Mouse (Mus musculus): ENCODE measurements at regions not wholly inside any gene's neighbourhood (a gene's known extent, or its start where the extent isn't known, plus 50 kb on each side); places are given as distances from the start of the nearest gene placed in this dataset.

DNA sequence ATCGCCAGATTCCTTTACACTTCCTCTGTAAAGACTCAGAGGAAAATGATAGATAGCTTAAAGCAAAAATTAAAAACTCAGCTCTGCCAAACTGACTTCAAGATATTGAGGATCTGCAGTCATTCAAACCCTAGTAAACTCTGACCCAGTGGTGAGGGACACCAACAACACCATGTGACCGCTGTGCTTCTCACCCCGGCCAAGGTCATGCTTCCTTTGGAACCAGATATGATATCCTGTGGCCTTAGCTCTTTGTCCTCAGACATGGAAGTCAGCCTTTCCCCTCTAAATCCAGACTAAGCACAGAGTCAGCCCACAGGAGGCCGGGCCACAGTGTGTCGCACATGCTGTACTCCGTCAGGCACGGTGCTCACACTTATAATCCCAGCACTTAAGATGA is 86.3 kb upstream of the Cnksr3 start:
- Histone ChIP-seq H3K27ac (no peak overlapping the region), H3K4me1 (replicated peaks) (no peaks in the 10 kb centered on the region), H3K9me3 (replicated peaks) (no peaks in the 10 kb centered on the region), H3K4me3 (replicated peaks) (no peak overlapping the region), H3K27me3 (no peaks in the 10 kb centered on the region), H3K9ac (no peak overlapping the region), H3K36me3 (no peaks in the 10 kb centered on the region), H3K4me2 (no peak overlapping the region)
- WGBS (ENCODE audit: insufficient replicate concordance): 71% methylated on average over 7 of the region's 7 CpGs
- no peak for DNase-seq
- peak; percentile 31; the same call in 1 of the 2 replicates for ATAC-seq (ENCODE audit: low read depth)

DNA sequence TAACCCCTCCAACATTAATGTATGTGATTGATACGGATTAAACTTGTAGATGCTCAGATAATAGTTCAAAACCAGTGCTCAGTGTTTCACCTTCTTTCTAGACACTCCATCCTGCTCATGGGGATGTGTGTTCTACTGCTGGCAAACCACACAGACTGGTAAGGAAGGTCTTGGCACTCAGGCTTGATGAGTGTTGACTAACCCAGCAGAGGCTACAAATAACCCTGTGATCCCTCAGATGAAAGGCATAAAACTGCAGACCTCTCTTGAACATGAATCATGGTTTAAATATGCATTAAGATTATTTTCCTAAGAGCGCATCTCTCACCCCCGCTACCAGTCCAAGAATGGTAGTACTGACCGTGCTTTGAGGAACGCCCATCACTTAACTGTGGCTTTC is 83.9 kb upstream of the Cnksr3 start:
- no peaks in the 10 kb centered on the region for H3K27me3 ChIP-seq
- no peaks in the 10 kb centered on the region for H3K36me3 ChIP-seq
- WGBS (ENCODE audit: insufficient replicate concordance): 75% methylated on average over 5 of the region's 5 CpGs
- H3K27ac ChIP-seq: no peak overlapping the region
- H3K4me3 ChIP-seq (replicated peaks): no peak overlapping the region
- H3K9me3 ChIP-seq (replicated peaks): no peaks in the 10 kb centered on the region
- H3K4me1 ChIP-seq (replicated peaks): no peaks in the 10 kb centered on the region
- ATAC-seq (ENCODE audit: low read depth) (no peak), DNase-seq (no peak)
- H3K4me2 ChIP-seq: no peak overlapping the region
- no peak overlapping the region for H3K9ac ChIP-seq

DNA sequence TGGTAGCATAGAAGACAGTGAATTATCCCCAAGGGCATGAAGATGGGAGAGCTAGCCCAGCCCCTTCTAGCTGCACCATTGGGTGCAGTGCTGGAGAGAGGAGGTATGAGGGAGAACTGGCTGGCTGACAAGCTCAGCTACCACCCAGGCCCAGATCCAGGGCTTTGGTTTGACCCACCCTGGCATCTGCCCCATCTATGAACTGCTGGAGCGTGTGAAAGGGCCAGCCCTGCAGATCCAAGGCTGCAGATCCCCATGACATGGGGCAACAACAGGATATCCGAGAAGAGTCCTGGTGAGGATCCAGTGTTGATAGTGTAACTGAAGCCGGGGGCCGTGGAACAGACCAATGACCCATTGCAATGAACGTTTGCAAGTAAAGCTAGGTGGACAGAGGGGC is 81.2 kb upstream of the Cnksr3 start:
- H3K27ac ChIP-seq: no peak overlapping the region
- H3K4me1 ChIP-seq (replicated peaks): no peaks in the 10 kb centered on the region
- H3K9ac ChIP-seq: no peak overlapping the region
- ATAC-seq (ENCODE audit: low read depth) (no peak), DNase-seq (no peak)
- H3K9me3 ChIP-seq (replicated peaks): no peaks in the 10 kb centered on the region
- no peaks in the 10 kb centered on the region for H3K27me3 ChIP-seq
- H3K4me2 ChIP-seq: no peak overlapping the region
- no peak overlapping the region for H3K4me3 ChIP-seq (replicated peaks)
- WGBS (ENCODE audit: insufficient replicate concordance): 55% methylated on average over 5 of the region's 5 CpGs
- H3K36me3 ChIP-seq: no peaks in the 10 kb centered on the region

DNA sequence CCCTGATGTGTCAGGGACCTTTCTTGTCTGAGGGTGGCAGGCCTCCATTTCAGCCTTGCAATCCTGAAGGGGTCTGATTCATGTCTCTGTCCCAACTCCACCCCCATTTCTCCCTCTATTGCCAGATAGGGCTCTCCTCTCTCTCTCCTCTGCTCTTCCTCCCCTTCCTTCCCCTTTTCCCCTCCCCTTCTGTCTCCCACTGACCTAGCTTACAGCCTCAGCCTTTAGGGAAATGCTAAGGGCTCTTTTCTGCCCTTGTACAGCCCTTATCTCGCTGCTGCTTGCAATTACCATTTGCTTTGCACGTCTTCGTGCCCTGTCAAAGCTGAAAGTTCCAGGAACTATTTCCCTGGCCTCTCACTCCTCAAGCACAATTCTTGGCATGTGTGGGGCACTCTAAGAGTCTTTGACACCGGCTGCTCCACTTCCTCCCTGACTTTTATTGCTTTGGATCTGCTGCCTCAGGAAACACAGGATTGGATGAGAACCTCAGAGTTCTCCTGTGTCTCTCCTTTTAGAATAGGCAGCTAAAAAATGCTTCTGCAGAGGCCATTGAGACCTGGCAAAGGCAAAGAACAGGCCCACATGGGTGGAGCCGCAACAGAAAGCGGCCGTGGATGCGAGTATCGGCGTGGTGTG is 77.9 kb upstream of the Cnksr3 start:
- Histone ChIP-seq H3K9me3 (replicated peaks) (no peaks in the 10 kb centered on the region), H3K36me3 (no peaks in the 10 kb centered on the region), H3K9ac (no peak overlapping the region), H3K4me1 (replicated peaks) (no peaks in the 10 kb centered on the region), H3K4me3 (replicated peaks) (no peak overlapping the region), H3K4me2 (no peak overlapping the region), H3K27me3 (no peaks in the 10 kb centered on the region), H3K27ac (no peak overlapping the region)
- DNase-seq (no peak), ATAC-seq (ENCODE audit: low read depth) (no peak)
- 53% methylated on average over 10 of the region's 10 CpGs for WGBS (ENCODE audit: insufficient replicate concordance)

DNA sequence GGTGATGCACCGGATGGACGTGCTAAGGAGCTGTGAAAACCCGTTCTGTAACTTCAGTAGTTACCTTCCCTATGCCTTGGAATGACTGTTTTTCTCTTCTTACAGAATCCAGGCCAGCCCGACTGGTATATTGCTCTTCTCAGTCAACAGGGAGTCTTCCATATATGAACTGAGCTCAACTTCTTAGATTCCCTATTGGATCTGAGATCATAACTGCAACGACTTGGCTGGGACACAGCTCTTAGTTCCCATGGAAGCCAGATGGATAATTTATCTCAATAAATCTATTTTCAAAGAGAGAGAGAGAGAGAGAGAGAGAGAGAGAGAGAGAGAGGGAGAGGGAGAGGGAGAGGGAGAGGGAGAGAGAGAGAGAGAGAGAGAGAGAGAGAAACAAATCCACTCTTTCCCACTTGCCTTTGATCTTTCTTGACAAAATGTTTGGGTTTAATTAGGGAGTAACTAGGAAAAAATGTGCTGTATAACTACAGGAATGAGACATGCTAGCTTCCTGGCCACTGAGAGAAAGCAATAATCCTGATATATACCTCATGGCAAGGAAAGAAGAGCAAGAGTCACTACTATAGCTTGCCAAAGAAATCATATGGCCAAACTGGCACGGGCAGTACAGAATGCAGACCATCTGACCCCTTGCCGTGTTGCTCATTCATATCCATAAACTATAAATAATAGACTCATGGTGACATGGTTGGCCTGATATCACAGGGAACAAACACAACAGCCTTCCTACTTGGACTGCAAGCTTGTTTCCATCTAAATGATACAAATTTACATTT is 73.3 kb upstream of the Cnksr3 start:
- Histone ChIP-seq H3K27ac (no peak overlapping the region), H3K36me3 (no peaks in the 10 kb centered on the region), H3K9ac (no peak overlapping the region), H3K4me3 (replicated peaks) (no peak overlapping the region), H3K4me1 (replicated peaks) (no peaks in the 10 kb centered on the region), H3K9me3 (replicated peaks) (no peaks in the 10 kb centered on the region), H3K4me2 (no peak overlapping the region), H3K27me3 (no peaks in the 10 kb centered on the region)
- DNase-seq (no peak), ATAC-seq (ENCODE audit: low read depth) (no peak)
- 64% methylated on average over 7 of the region's 7 CpGs for WGBS (ENCODE audit: insufficient replicate concordance)

DNA sequence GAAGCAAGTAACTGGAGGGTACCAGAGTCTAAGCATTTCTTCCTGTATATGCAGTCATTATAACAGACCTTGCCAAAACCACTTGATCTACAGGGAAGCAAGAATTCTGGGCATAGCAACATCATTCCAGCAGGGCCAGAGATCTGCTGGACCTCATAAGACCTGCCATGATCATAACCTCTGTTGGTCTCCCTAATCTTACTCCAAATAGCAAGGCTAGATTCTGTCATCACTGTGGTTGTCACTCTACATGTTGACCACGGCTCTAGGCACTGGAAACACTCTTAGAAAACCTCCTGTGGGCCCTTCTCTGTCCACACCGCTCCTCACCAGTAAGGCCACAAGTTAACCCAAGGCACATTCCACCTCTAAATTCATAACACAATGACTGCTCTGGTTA is 68.4 kb upstream of the Cnksr3 start:
- WGBS (ENCODE audit: insufficient replicate concordance): 54% methylated on average over 2 of the region's 2 CpGs
- no peaks in the 10 kb centered on the region for H3K4me1 ChIP-seq (replicated peaks)
- ATAC-seq (ENCODE audit: low read depth): no peak

DNA sequence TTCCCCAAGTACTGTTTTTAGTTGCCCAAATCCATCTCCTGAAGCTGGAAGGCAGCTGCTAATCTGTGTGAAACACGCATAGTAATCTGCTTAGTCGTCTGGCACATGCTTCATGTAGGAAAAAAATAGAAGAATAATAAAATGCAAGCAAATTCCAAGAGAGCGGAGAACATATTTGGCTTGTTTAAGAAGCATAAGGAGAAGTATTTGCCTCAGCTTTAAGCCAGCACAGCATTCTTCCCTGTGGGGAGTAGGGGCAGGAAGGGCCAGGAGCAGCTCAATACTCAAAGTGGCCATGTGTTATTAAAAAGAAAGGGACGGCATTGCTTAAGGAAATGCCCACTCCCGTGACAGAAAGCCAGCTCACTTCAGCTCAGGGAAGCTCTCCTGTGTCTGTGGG is 66.8 kb upstream of the Cnksr3 start:
- Histone ChIP-seq H3K27me3 (no peaks in the 10 kb centered on the region), H3K36me3 (no peaks in the 10 kb centered on the region), H3K27ac (no peak overlapping the region), H3K4me2 (no peak overlapping the region), H3K9ac (no peak overlapping the region), H3K4me1 (replicated peaks) (no peaks in the 10 kb centered on the region), H3K4me3 (replicated peaks) (no peak overlapping the region), H3K9me3 (replicated peaks) (no peaks in the 10 kb centered on the region)
- ATAC-seq (ENCODE audit: low read depth): no peak
- no peak for DNase-seq
- 48% methylated on average over 5 of the region's 5 CpGs for WGBS (ENCODE audit: insufficient replicate concordance)

More for the DNA sequence above, 68.4 kb upstream of the Cnksr3 start:
- Histone ChIP-seq H3K9ac (no peak overlapping the region), H3K4me2 (no peak overlapping the region), H3K36me3 (no peaks in the 10 kb centered on the region), H3K4me3 (replicated peaks) (no peak overlapping the region), H3K27me3 (no peaks in the 10 kb centered on the region), H3K9me3 (replicated peaks) (no peaks in the 10 kb centered on the region), H3K27ac (no peak overlapping the region)
- no peak for DNase-seq

- no peaks in the 10 kb centered on the region for H3K27me3 ChIP-seq
- no peaks in the 10 kb centered on the region for H3K9me3 ChIP-seq (replicated peaks)
- no peaks in the 10 kb centered on the region for H3K36me3 ChIP-seq
- no peaks in the 10 kb centered on the region for H3K4me1 ChIP-seq (replicated peaks)
- no peak overlapping the region for H3K4me3 ChIP-seq (replicated peaks)
- no peak overlapping the region for H3K9ac ChIP-seq
- no peak overlapping the region for H3K27ac ChIP-seq
- ATAC-seq (ENCODE audit: low read depth) (no peak), DNase-seq (no peak)
- 60% methylated on average over 6 of the region's 6 CpGs for WGBS (ENCODE audit: insufficient replicate concordance)
- H3K4me2 ChIP-seq: no peak overlapping the region
Measured at GRCm38 (mm10) chr10:7275357-7275756, 63.3 kb upstream of the Cnksr3 start.

DNA sequence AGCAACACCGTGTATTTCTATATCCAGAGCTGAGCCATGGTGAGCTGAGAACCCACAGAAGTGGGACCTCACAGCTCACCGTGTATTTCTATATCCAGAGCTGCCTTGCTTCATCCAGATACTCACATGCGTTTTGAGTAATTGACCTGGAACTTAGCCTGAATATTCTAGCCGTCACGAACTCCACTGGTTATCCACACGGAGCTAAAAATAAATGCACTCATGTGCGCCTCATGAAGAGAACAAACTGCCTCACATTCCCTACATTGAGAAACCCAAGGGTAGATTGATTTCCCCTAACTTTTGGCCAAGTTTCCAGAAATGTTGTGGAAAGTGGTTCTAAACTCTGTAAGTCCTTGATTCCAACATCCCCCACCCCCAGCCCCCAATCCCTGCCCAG is 62.4 kb upstream of the Cnksr3 start:
- no peak for ATAC-seq (ENCODE audit: low read depth)
- no peak overlapping the region for H3K9ac ChIP-seq
- H3K4me3 ChIP-seq (replicated peaks): no peak overlapping the region
- H3K9me3 ChIP-seq (replicated peaks): no peaks in the 10 kb centered on the region
- H3K4me1 ChIP-seq (replicated peaks): no peaks in the 10 kb centered on the region
- DNase-seq: no peak
- no peaks in the 10 kb centered on the region for H3K27me3 ChIP-seq
- no peak overlapping the region for H3K4me2 ChIP-seq
- H3K36me3 ChIP-seq: no peaks in the 10 kb centered on the region
- H3K27ac ChIP-seq: no peak overlapping the region
- WGBS (ENCODE audit: insufficient replicate concordance): 61% methylated on average over 7 of the region's 7 CpGs

DNA sequence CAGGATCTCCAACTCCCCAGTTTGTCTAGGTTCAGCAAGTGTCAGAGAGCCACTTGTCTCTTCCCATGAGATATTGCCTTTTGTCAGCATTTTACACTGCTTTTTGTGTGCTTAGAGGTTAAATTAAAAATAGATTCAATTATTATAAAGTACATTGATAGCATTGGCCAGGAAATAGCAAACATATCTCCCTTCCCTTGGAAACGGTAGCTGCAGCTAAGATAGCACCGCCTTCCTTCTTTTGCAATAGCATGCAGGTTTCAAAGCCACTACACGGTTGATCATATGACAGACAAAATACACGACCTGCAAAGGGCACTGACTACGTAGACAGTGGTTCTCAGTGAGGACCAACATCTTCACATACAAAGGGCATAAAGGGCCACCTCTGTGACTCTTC is 59.1 kb upstream of the Cnksr3 start:
- H3K9me3 ChIP-seq (replicated peaks): no peaks in the 10 kb centered on the region
- no peak overlapping the region for H3K9ac ChIP-seq
- DNase-seq: no peak
- ATAC-seq (ENCODE audit: low read depth): no peak
- H3K4me3 ChIP-seq (replicated peaks): no peak overlapping the region
- H3K36me3 ChIP-seq: no peaks in the 10 kb centered on the region
- no peaks in the 10 kb centered on the region for H3K27me3 ChIP-seq
- H3K4me2 ChIP-seq: no peak overlapping the region
- H3K27ac ChIP-seq: no peak overlapping the region
- H3K4me1 ChIP-seq (replicated peaks): no peaks in the 10 kb centered on the region
- WGBS (ENCODE audit: insufficient replicate concordance): 45% methylated on average over 5 of the region's 5 CpGs

GRCm38 (mm10) chr10:7268386-7269033 is 56.5 kb upstream of the Cnksr3 start:
- 64% methylated on average over 9 of the region's 9 CpGs for WGBS (ENCODE audit: insufficient replicate concordance)
- H3K36me3 ChIP-seq: no peaks in the 10 kb centered on the region
- no peaks in the 10 kb centered on the region for H3K9me3 ChIP-seq (replicated peaks)
- ATAC-seq (ENCODE audit: low read depth): no peak
- 0 out of 2 replicates have a peak, but pooled peaks cover 3% of the 10 kb centered on the region for H3K4me1 ChIP-seq (replicated peaks)
- H3K4me3 ChIP-seq (replicated peaks): no peak overlapping the region
- no peak overlapping the region for H3K4me2 ChIP-seq
- H3K27me3 ChIP-seq: no peaks in the 10 kb centered on the region
- DNase-seq: no peak
- no peak overlapping the region for H3K9ac ChIP-seq
- no peak overlapping the region for H3K27ac ChIP-seq
